Mouse (Mus musculus): ENCODE results near the gene Hoxa3. TPM values are rescaled to one million over a fixed set of nuclear protein-coding genes. Genes with fewer than 3 reads are reported as not detected.

Gene Hoxa3
- total RNA-seq, 2 experiments from 2014 or later: 1.4 TPM; not detected in 1

DNA sequence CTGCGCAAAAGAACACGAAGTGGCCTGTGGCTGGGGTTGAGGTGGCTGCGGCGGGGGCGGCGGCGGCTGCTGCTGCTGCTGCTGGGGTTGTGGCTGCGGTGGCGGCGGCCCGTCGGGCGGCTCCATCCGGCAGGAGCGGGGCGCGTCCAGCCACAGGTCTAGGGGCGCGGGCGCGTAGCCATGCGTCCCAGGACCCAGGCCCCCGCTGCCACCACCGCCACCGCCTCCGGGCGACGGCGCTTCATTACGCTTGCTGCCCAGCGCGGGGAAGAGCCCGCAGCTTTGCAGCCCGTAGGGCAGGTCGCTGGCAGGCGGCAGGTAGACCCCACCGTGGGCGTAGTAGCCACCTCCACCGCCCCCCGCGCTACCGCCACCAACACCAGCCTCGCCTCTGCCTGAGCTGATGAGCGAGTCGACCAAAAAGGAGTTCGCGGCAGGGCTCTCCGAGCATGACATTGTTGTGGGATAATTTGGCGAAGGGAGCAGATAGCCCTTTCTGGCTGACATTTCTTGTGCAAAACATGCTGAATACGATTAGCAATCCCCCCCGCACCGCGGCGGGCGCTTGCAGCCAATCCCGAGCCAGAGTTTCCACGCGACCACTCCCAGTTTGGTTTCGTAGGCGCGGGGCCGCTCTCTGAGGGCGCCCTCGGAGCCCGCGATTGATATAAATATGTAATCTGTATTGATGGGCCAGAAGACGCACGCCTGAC, 21.4 kb upstream of the Hoxa3 start:
- no peak for ATAC-seq (replicated peaks; ENCODE audit: low FRiP score, low TSS enrichment, poor library complexity, severe bottlenecking)

DNA sequence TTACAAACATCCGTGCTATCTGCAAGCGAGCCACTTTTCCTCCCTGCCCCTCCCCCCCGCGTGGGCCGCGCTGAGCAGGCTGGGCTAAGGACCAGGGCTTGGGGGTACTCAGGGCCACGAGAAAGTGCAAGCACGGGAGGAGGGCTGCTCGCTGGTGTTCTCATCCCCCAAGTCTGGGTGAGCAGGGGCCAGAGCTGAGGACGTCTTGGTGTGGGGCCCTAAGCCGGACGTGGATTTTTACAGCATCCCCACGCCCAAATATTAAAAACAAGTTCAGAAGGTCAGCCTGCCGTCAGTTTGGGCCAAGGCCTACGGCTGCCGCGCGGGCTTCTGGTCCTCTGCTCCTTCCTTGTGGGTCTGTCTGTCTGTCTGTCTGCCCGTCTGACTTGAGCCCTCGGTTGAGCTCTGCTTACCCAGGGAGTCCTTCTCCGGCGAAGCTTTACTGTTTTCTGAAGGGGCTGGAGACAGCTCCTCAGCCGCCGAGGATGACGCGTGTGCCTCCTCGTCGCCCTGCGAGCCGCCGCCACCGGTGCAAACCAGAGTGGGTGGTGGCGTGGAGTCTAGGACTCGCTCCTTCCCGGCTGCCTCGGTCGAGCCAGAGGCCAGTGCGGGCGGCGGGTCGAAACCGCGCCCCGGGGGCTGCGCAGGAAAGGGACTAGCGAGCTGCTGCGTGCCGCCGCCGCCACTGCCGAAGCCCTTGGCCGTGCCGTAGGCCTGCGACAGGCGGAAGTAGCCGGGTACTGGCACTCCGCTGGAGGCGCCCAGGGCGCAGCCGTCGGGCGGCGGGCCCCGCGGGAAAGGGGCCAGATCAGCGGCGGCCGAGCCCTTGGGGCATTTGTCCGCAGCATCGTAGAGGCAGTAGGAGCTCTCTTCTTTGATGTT, 20.7 kb upstream of the Hoxa3 start:
- no peak for ATAC-seq (replicated peaks; ENCODE audit: low FRiP score, low TSS enrichment, poor library complexity, severe bottlenecking)

DNA sequence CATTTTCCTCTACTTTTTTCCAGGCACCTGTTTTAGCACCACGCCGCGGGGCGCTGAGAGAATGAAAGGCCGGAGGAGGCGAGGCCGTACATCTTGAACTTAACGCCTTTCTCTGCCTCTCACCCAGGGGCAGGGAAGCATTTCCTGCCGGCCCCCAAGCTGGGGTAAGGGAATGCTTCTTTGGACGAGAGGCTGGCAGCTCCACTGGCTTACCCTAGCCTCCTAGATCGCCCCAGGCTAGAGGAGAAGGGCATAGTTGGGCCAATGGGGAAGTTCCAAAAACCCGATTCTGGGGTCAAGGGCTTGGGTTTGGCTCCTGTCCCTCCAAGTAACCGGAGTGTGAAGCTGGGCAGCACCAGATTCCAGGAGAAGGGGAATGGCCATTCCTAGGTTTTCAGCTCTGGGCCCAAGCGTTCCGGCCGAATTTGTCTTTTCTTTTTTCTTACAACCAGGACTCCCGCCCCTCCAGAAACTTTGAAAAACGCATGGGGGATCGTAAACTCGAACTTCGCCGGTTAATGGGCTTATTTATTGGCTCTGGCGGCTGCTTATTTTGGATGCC, 19.9 kb upstream of the Hoxa3 start:
- no peak for ATAC-seq (replicated peaks; ENCODE audit: low FRiP score, low TSS enrichment, poor library complexity, severe bottlenecking)

DNA sequence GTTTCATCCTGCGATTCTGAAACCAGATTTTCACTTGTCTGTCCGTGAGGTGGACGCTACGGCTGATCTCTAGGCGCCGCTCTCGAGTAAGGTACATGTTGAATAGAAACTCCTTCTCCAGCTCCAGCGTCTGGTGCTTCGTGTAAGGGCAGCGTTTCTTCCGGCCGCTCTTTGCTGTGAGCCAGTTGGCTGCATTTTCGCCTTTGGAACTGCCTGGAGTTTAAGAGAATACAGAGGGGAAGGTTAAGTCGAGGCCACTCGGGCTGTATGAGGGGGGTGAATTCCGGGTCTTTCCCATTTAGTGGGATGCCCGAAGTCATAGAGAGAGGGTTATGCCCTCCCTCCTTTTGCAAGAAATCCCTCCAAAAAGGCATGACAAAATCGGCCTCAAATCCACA, 19.4 kb upstream of the Hoxa3 start:
- no peak for ATAC-seq (replicated peaks; ENCODE audit: low FRiP score, low TSS enrichment, poor library complexity, severe bottlenecking)

DNA sequence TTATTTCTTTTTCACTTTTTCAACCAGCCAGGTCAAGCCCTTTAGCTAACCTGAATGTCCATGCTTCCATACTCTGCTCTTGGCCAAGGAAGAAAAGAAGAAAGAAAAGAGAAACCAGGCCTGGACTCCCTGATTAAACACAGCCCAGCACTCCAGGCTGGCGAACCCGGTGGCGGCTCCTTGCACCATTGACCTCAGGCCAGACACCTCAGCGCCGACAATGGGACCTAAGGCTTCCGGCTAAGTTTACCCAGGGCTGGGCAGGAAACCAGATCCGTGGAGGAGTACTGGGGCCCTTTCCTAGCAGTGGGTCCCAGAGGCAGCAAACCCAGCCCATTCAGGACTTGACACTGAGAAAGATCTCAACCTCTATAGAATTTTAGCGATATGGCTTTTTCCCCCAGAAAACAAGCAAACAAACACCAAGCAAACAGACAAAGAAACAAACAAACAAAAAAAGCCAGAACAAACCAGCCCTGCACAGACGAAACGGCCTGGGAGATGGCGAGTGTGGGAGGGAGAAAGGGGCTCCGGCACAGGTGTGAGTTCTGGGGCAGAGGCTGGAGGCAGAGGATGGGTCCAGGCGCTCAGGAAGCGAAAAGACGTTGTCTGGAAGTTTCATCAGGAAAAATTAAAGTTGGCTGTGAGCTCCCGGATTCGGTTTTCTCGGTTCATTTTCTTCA, 18.9 kb upstream of the Hoxa3 start:
- ATAC-seq (replicated peaks; ENCODE audit: low FRiP score, low TSS enrichment, poor library complexity, severe bottlenecking): no peak

DNA sequence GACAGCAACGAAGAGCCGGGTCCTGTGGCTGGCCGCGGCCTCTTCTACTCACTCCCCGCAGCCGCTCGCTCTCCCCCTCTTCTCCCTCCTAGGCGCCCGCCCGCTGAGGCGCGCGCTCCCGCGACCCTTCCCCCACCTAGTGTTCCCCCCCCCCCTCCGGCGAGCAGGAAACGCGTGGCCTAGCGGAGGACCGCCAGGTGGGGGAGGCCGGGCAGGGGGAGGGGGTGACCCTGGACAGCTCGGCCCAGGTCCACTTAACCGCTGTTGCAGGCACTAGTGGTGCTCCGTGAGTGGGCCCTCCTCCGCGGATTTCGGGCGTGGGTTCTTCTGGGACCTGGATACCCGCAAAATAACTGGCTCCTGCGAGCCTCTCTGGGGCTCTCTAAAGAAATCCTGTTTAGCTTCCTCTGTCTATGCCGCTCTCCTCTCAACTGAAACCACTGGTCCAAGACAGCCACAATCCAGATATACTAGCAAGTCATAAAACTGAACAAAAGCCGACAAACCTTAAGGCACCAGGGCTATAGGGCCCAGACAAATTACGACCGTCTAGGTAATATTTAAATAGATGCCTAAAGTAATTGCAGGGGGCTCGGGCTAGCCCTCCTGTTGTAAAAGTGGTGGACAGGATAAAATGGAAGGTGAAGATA, 17.5 kb upstream of the Hoxa3 start, which contains the start of gene Hoxa9:
Hoxa9 (minus strand) TSS at position 574 of the 650 bp plus-strand sequence.
- ATAC-seq (replicated peaks; ENCODE audit: low FRiP score, low TSS enrichment, poor library complexity, severe bottlenecking): no peak

DNA sequence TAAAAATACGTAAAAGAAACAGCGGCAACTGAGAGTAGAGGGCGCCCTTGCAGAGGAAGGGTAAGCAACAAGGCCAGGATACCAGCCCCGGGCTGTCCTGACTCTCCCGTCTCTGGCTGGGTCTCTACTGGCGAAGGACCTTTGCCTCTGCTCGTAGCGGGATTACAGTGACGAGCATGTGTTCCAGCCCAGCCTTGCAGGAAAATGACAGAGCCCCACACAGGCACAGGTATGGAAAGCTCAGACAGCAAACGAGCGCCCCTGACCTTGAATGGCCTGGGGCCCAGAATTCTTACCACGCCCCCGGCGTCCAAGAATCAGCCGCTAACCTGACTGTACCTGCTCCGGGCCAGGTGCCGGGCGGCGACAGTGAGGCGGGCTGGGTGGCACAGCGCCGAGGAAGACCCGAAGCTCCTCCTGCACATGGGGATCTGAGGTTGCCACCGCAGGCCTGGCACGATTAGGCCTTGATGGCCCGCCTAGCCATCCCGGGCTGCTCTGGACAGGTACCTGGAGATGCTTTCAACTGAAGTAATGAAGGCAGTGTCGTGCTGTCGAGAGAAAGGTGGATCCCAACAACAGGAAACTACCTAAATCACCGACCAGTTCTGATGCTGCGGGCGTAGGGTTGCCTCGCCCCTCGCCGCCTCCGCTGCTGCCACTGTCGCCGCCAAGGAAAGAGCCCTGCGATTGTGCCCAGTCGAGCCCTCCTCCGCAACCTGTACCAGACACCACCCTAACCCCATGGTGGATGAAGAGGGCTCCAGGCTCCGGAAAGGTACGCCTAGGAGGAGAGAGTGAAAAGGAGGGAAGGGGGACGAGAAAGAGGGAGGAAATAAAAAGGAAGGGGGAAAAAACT, 16.7 kb upstream of the Hoxa3 start:
- no peak for ATAC-seq (replicated peaks; ENCODE audit: low FRiP score, low TSS enrichment, poor library complexity, severe bottlenecking)

DNA sequence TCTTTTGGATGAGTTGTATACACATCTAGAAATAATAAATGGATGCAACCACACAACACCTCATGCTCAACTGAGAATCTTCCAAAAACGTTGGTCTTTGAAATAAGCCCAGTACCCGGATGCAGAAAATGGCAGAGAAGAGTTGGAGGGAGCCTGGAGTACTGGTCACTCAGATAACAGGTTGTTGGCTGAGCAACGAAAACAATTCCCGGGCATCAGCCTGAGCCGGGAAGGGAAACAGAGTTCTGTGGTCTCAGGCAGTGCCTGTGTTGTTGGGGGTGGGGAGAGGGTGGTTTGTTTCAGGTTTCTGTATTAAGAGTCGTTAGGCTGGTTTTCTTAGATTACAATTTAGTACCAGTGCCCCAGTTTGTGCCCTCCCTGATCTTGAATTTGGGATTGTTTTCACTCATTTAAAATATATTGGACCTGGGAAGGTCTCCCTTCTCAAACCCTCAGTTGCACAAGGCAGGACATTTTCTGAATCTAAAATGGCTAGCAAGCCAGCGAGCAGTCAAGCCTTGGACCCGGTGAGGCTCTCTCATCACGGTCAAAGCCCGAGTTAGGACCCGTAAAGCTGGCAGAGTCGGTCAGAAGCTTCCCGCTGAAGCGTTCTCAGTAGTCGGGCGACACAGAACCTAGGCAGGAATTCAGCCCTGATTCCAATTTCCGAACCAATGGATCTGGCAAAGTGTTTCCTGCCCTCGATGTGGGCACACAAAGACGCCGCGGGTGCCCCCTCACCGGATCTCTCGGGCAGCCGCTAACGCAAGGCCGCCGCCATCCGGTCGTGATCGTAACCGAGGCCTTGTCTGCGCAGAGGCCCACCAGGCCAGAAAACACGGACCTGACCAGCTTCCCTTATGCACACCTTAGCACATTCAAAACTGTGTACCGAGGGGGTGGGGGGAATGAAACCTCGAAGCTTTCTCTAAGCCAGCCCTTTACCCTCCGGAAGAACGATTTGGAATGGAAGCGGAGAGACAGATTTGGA, 15.6 kb upstream of the Hoxa3 start:
- ATAC-seq (replicated peaks; ENCODE audit: low FRiP score, low TSS enrichment, poor library complexity, severe bottlenecking): 0 out of 2 replicates have a peak, but pooled peaks have one; percentile 5

DNA sequence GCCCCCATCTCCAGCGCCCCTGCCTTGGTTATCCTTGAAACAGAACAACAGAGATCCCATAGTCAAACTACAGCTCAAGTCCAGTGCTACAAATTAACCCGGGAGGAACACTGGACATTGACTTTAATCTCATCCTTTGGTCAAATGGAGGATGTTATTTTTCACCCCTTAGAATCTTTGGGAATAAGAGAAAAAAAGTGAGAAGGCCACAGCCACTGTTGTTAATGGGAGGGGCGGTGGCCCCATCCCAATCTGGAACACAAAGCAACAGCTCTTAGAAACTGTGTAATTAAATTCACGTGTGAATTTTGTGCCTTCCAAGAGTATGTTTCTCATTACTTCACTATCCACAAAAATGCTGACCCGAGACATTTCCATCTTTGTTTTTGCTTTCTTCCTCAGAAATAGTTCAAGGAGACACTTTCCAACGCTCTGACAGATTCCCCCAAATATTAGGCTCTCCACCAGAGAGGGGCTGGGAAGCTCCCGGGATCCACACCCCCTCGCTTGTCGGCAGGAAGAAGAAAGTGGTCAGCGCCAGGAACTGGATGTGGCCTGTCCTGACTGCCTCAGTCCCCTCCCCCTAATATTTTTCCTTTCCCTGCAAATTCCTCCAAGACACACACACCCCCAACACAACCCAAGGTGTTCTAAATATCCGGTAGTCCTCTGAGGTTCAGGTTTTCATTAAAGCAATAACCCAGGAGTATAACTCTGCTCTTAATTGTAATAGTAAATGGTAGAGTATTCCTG, 14.5 kb upstream of the Hoxa3 start:
- ATAC-seq (replicated peaks; ENCODE audit: low FRiP score, low TSS enrichment, poor library complexity, severe bottlenecking): no peak

DNA sequence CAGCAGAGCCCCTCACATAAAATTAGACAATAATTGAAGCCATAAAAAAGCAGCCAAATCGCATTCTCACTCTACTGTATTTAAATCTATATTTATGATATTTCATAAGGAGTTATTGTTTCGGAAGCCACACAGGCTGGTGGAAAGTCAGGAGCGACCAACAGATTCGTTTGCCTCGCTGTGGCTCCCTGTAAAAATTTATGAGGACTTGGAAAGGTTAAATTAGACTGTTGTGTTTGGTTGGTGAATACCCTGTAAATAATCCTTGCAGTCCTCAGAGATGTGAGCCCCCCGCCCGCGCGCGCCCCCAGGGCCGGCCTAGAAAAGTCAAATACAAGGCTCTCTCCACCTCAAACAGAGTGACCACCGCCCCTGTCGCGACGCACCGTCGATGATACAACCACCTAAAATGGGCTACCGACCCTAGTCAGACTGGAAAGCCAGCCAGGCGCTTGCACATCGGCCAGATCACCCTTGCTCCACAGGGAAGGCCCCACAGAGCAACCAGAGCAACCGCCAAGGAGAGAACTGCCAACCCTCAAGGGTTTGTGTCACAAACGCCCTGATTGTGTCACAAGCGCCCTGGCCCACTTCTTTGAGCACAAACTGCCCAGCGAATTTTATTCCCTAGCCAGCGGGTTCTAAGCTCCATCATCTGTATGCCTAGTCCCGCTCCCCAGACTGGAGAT, 13.6 kb upstream of the Hoxa3 start:
- no peak for ATAC-seq (replicated peaks; ENCODE audit: low FRiP score, low TSS enrichment, poor library complexity, severe bottlenecking)

DNA sequence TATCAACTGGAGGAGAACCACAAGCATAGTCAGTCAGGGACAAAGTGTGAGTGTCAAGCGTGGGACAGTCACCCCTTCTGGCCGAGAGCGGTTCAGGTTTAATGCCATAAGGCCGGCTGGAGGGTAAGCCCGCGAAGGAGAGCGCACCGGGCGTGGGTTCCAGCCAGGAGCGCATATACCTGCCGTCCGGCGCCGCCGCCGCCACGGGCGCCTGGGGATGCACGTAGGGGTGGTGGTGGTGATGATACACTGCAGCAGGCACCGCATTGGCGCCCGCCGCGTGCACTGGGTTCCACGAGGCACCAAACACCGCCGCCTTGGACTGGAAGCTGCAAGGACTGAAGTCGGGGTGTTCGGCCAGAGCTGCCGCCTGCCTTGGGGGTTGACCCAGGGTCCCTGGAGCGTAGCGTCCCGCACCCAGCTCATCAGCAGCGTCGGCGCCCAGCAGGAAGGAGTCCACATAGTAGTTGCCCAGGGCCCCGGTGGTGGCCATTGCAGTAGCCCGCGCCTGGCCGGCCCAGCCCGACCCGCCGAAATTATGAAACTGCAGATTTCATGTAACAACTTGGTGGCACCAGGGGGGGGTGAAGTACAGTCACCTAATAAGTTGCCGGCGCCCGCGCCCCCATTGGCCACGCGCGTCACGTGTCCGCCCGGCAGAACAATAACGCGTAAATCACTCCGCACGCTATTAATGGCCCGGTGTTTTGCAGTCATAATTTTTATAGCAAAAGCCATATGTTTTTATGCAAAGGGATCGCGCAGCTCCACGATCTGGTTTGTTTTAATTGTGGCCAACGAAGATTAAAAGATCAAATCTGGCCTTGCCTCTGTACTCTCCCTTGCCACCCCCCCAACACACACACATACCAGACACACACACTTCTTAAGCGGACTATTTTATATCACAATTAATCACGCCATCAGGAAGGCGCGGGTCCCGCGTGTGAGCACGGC, 12.8 kb upstream of the Hoxa3 start:
- ATAC-seq (replicated peaks; ENCODE audit: low FRiP score, low TSS enrichment, poor library complexity, severe bottlenecking): peak; percentile 57

DNA sequence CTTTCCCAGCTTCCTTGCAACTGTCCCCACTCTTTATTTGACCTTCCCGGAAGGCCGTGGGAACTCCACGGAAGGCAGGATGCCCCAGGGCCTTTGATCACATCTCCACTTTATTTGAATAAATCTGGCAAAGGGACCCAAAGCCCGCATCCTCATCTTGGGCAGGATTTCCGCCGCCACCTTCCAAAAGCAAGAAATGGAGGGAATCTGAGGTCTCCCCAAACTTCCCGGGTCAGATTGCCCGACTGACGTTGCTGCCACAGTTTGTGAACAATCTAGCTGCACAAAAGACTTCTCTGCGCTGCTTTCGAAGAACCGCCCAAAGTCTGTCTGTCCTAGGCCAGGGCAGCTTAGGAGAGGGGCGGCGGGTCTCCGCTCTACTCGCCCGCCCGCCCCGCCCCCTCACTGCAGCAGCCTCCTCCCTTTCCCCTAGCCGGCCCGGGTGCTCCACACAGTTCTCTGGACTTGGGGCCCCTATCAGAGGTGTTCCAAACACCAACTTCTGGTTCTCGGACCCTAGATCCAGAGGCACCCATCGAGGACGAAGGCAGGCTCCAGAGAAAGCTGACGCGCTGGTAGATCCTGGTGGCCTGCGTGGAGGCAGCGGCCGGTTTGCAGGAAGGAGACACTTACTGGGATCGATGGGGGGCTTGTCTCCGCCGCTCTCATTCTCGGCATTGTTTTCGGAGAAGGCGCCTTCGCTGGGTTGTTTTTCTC, 11.9 kb upstream of the Hoxa3 start:
- ATAC-seq (replicated peaks; ENCODE audit: low FRiP score, low TSS enrichment, poor library complexity, severe bottlenecking): no peak

DNA sequence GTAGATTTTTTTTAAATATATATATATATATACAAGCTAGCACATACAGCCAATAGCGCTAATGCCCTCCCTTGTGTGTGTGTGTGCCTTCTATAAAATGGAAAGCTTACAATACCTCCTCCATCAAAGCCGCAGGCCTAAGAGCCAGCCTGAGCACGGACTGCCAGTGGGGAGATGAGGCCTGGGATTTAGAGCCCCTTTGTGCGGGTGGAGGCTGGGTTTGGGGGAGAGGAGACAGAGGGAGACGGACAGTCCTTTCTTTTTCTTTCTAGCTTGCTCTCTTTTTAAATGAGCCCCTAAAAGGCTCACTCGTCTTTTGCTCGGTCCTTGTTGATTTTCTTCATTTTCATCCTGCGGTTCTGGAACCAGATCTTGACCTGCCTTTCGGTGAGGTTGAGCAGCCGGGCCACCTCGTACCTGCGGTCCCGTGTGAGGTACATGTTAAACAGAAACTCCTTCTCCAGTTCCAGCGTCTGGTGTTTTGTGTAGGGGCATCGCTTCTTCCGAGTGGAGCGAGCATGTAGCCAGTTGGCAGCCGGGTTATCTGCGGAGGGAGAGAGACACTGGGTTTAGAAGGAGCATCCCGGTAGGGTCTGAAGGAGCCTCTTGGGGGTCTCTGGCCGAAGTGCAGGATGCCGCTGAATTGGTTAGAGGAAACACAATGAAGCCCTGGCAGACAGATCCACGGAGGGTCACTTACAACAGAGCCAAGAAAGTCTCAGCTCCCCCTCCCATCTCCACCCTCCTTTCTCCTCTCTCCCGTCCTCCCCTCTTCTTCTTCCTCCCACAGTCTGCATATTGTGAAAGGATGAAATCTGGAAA, 11.0 kb upstream of the Hoxa3 start:
- no peak for ATAC-seq (replicated peaks; ENCODE audit: low FRiP score, low TSS enrichment, poor library complexity, severe bottlenecking)

DNA sequence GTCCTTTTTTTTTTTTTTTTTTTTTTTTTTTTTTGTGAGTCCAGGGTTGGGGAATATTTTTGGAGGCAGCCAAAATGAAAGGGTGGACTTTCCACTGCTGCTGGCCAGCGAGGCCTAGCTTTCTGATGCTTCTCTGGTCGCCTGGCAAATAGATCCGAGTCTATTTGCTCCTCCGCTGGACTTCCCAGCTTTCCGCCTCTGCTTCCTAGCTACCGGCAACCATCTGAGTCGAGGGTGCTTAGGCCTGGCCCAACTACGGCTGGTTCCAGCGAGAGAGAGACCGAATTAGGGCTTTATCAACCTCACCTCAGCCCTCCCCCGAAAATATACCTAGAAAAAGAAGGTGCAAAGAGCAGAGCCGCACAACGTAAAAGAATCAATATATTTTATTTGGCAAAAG, 9.6 kb upstream of the Hoxa3 start:
- no peak for ATAC-seq (replicated peaks; ENCODE audit: low FRiP score, low TSS enrichment, poor library complexity, severe bottlenecking)
